ENCODE assay signal across 12 mouse cellular contexts in genomic region chr1:51893521-51894355, GRCm38 (mm10). TPM values are rescaled to one million over a fixed set of nuclear protein-coding genes. Genes with fewer than 3 reads are reported as not detected.
DNase-seq lines count a peak whose midpoint lies in the region; ATAC-seq lines count a peak whose summit lies in the region.
"Had no signal": no experiment of that assay in that cellular context is flagged by ENCODE, and none has a peak within 500 bp of the region (broad histone marks: within the 10 kb centered on the region; RNA-seq: fewer than 3 reads in every experiment).

No protein-coding gene starts in this region.

- H3K27me3 ChIP-seq in kidney, embryonic 14.5 days (ENCODE audit: control insufficient read depth, insufficient read depth, low read length) = no peaks in the 10 kb centered on the region
- no peaks in the 10 kb centered on the region for H3K27me3 ChIP-seq in heart, embryonic 11.5 days (ENCODE audit: control insufficient read depth, insufficient read depth, low read length)
- no peaks in the 10 kb centered on the region for H3K27me3 ChIP-seq in kidney, embryonic 16.5 days (ENCODE audit: insufficient read depth, low read length)

- no peak overlapping the region for H3K4me3 ChIP-seq in kidney, embryonic 14.5 days (ENCODE audit: low read length)
- no peak overlapping the region for H3K4me3 ChIP-seq in heart, embryonic 11.5 days (ENCODE audit: low read depth, low read length)
- H3K4me3 ChIP-seq in kidney, embryonic 16.5 days (ENCODE audit: low read length) = no peak overlapping the region
- H3K4me3 ChIP-seq: forebrain, embryonic 10.5 days had no signal

- WGBS in kidney, embryonic 14.5 days = 59% methylated on average over 16 of the region's 16 CpGs
- 66% methylated on average over 16 of the region's 16 CpGs for WGBS in heart, embryonic 11.5 days (ENCODE audit: insufficient replicate concordance)
- WGBS in kidney, embryonic 16.5 days = 49% methylated on average over 16 of the region's 16 CpGs

- no peak overlapping the region for H3K9ac ChIP-seq in kidney, embryonic 14.5 days (ENCODE audit: low read depth, low read length)
- 0 out of 2 replicates have a peak overlapping the region, but pooled peaks have one; percentile 3 for H3K9ac ChIP-seq in heart, embryonic 11.5 days (ENCODE audit: low read depth, low read length)
- H3K9ac ChIP-seq in kidney, embryonic 16.5 days (replicated peaks; ENCODE audit: low read length) = no peak overlapping the region

- DNase-seq in kidney, adult 11 months = peak; percentile 20
- DNase-seq in lung, postnatal 14 days = peak; percentile 37
- no peak for DNase-seq in thymus, adult 18-20 months
- DNase-seq in thymus, postnatal 0 days (ENCODE audit: low spot score) = no peak
- DNase-seq in ovary, postnatal 10 days (ENCODE audit: low spot score) = no peak
- DNase-seq: B cell, adult 2 months; cerebellum, adult 9-10 months had no signal

- H3K27ac ChIP-seq in kidney, embryonic 14.5 days (ENCODE audit: low read depth, low read length) = no peak overlapping the region
- no peak overlapping the region for H3K27ac ChIP-seq in heart, embryonic 11.5 days (ENCODE audit: low read depth, low read length)
- H3K27ac ChIP-seq in kidney, embryonic 16.5 days (ENCODE audit: low read length) = no peak overlapping the region
- H3K27ac ChIP-seq: forebrain, embryonic 10.5 days; macrophage had no signal

- no peaks in the 10 kb centered on the region for H3K36me3 ChIP-seq in kidney, embryonic 14.5 days (ENCODE audit: control insufficient read depth, insufficient read depth, low read length)
- no peaks in the 10 kb centered on the region for H3K36me3 ChIP-seq in heart, embryonic 11.5 days (ENCODE audit: control insufficient read depth, insufficient read depth, low read length)
- H3K36me3 ChIP-seq in kidney, embryonic 16.5 days (ENCODE audit: insufficient read depth, low read length) = no peaks in the 10 kb centered on the region
- H3K36me3 ChIP-seq: forebrain, embryonic 10.5 days had no signal

- no peak overlapping the region for H3K4me2 ChIP-seq in kidney, embryonic 14.5 days (replicated peaks; ENCODE audit: low read depth, low read length)
- H3K4me2 ChIP-seq in heart, embryonic 11.5 days = no peak overlapping the region
- 0 out of 2 replicates have a peak overlapping the region, but pooled peaks have one; percentile 4 for H3K4me2 ChIP-seq in kidney, embryonic 16.5 days (replicated peaks; ENCODE audit: low read depth, low read length)

- no peaks in the 10 kb centered on the region for H3K9me3 ChIP-seq in kidney, embryonic 14.5 days (ENCODE audit: control insufficient read depth, low read length)
- no peaks in the 10 kb centered on the region for H3K9me3 ChIP-seq in heart, embryonic 11.5 days (replicated peaks; ENCODE audit: control insufficient read depth, low read length)
- no peaks in the 10 kb centered on the region for H3K9me3 ChIP-seq in kidney, embryonic 16.5 days (ENCODE audit: low read length)
- H3K9me3 ChIP-seq: forebrain, embryonic 10.5 days had no signal

- no peak for ATAC-seq in kidney, embryonic 14.5 days (ENCODE audit: low FRiP score, low TSS enrichment)
- ATAC-seq in heart, embryonic 11.5 days (replicated peaks; ENCODE audit: insufficient number of reproducible peaks, low FRiP score, low TSS enrichment) = no peak
- no peak for ATAC-seq in kidney, embryonic 16.5 days (ENCODE audit: low FRiP score, low TSS enrichment)

- peaks cover 26% of the 10 kb centered on the region for H3K4me1 ChIP-seq in kidney, embryonic 14.5 days (ENCODE audit: control insufficient read depth, insufficient read depth, low read length)
- peaks cover 21% of the 10 kb centered on the region for H3K4me1 ChIP-seq in heart, embryonic 11.5 days (ENCODE audit: control insufficient read depth, insufficient read depth, low read length)
- peaks cover 39% of the 10 kb centered on the region for H3K4me1 ChIP-seq in kidney, embryonic 16.5 days (ENCODE audit: insufficient read depth, low read length)

RNA-seq across cellular contexts. Expression of gene Myo1b, which starts 22.1 kb away (rescaled TPM):
- polyA plus RNA-seq in kidney, embryonic 14.5 days (2014; fragmentation: Nextera tagmentation; extraction: Ambion mirVana) = 54.4 and 88.8 TPM in 2 replicates
- 39.1 and 51.8 TPM in 2 replicates for polyA plus RNA-seq in heart, embryonic 11.5 days (2014; fragmentation: Nextera tagmentation; extraction: Ambion mirVana)
- 68.3 and 68.8 TPM in 2 replicates for polyA plus RNA-seq in kidney, embryonic 16.5 days (2015; fragmentation: Nextera tagmentation; extraction: Ambion mirVana)
- 20.0 and 22.1 TPM in 2 replicates for polyA plus RNA-seq in thymus, postnatal 0 days (2015; fragmentation: Nextera tagmentation; extraction: Ambion mirVana)

Comparison
In these comparisons a context has a peak if more than half of its experiments do, and no peak if none do; other contexts are left out.
1. DNase-seq: peak in kidney, adult 11 months (single experiment) and lung, postnatal 14 days (single experiment); none in thymus, adult 18-20 months (0 of 2), thymus, postnatal 0 days (single experiment) and ovary, postnatal 10 days (single experiment).